Mouse (Mus musculus): ENCODE data around the gene Zfp668. TPM values are rescaled to one million over a fixed set of nuclear protein-coding genes. Genes with fewer than 3 reads are reported as not detected.

Zfp668 gene
- total and polyA plus RNA-seq, 2 experiments from 2014 or later: 25.1 to 34.2 TPM

- peaks cover 15% of the 10 kb centered on the region; the same call in 1 of the 2 replicates for H3K36me3 ChIP-seq (ENCODE audit: insufficient read depth)
- no peaks in the 10 kb centered on the region for H3K9me3 ChIP-seq (ENCODE audit: low read length)
- H3K27me3 ChIP-seq (ENCODE audit: insufficient read depth, low read length): no peaks in the 10 kb centered on the region
- H3K4me2 ChIP-seq (ENCODE audit: low read depth): peak within 1 kb of the TSS; percentile 71
- TF ChIP-seq CTCF (IDR thresholded peaks at IDR 0.05; ENCODE audit: low read depth): peak; percentile 57
- ATAC-seq: peak; percentile 99
- H3K4me1 ChIP-seq (ENCODE audit: insufficient read depth): peaks cover 6% of the 10 kb centered on the region; the same call in 1 of the 2 replicates
- H3K27ac ChIP-seq (ENCODE audit: low read depth, low read length): peak within 1 kb of the TSS; percentile 80
- H3K9ac ChIP-seq: peak within 1 kb of the TSS; percentile 67
- DNase-seq: peak; percentile 95
- peak within 1 kb of the TSS; percentile 61 for H3K4me3 ChIP-seq (ENCODE audit: low read depth, low read length)
- under 1% methylated on average over 26 of the region's 26 CpGs for WGBS
These were observed 18.8 kb upstream of the Zfp668 start, which contains the start of the genes Gm21974 and Vkorc1 for GRCm38 (mm10) chr7:127895442-127895841. Gene Gm21974, minus strand, starts transcription at chr7:127895454. Gene Vkorc1, minus strand, starts transcription at chr7:127895617.

GRCm38 (mm10) chr7:127894480-127894879 is 17.9 kb upstream of the Zfp668 start:
- peaks cover 6% of the 10 kb centered on the region; the same call in 1 of the 2 replicates for H3K4me1 ChIP-seq (ENCODE audit: insufficient read depth)
- no peak overlapping the region for H3K27ac ChIP-seq (ENCODE audit: low read depth, low read length)
- H3K9ac ChIP-seq: no peak overlapping the region
- WGBS: 86% methylated on average over 5 of the region's 5 CpGs
- H3K27me3 ChIP-seq (ENCODE audit: insufficient read depth, low read length): no peaks in the 10 kb centered on the region
- peaks cover 17% of the 10 kb centered on the region for H3K36me3 ChIP-seq (ENCODE audit: insufficient read depth)
- no peaks in the 10 kb centered on the region for H3K9me3 ChIP-seq (ENCODE audit: low read length)
- H3K4me2 ChIP-seq (ENCODE audit: low read depth): peak overlapping the region; percentile 71; the same call in 1 of the 2 replicates
- no peak overlapping the region for H3K4me3 ChIP-seq (ENCODE audit: low read depth, low read length)
- no peak for ATAC-seq
- no peak for TF ChIP-seq CTCF (IDR thresholded peaks at IDR 0.05; ENCODE audit: low read depth)
- no peak for DNase-seq

GRCm38 (mm10) chr7:127890798-127891197 is 14.2 kb upstream of the Zfp668 start, which contains the start of gene Prss53:
Gene Prss53, minus strand, starts transcription at chr7:127890970.
- Histone ChIP-seq H3K4me2 (ENCODE audit: low read depth) (no peak within 1 kb of the TSS), H3K9me3 (ENCODE audit: low read length) (no peaks in the 10 kb centered on the region), H3K4me1 (ENCODE audit: insufficient read depth) (peaks cover 5% of the 10 kb centered on the region; the same call in 1 of the 2 replicates), H3K4me3 (ENCODE audit: low read depth, low read length) (no peak within 1 kb of the TSS), H3K36me3 (ENCODE audit: insufficient read depth) (peaks cover 50% of the 10 kb centered on the region), H3K27ac (ENCODE audit: low read depth, low read length) (no peak within 1 kb of the TSS), H3K9ac (no peak within 1 kb of the TSS), H3K27me3 (ENCODE audit: insufficient read depth, low read length) (no peaks in the 10 kb centered on the region)
- no peak for ATAC-seq
- no peak for DNase-seq
- no peak for TF ChIP-seq CTCF (IDR thresholded peaks at IDR 0.05; ENCODE audit: low read depth)
- 36% methylated on average over 4 of the region's 4 CpGs for WGBS

GRCm38 (mm10) chr7:127888821-127889220 is 12.2 kb upstream of the Zfp668 start:
- Histone ChIP-seq H3K4me2 (ENCODE audit: low read depth) (no peak overlapping the region), H3K4me1 (ENCODE audit: insufficient read depth) (no peaks in the 10 kb centered on the region), H3K36me3 (ENCODE audit: insufficient read depth) (peaks cover 67% of the 10 kb centered on the region), H3K9me3 (ENCODE audit: low read length) (no peaks in the 10 kb centered on the region), H3K27ac (ENCODE audit: low read depth, low read length) (no peak overlapping the region), H3K4me3 (ENCODE audit: low read depth, low read length) (no peak overlapping the region), H3K27me3 (ENCODE audit: insufficient read depth, low read length) (no peaks in the 10 kb centered on the region), H3K9ac (no peak overlapping the region)
- WGBS: 69% methylated on average over 3 of the region's 3 CpGs
- no peak for TF ChIP-seq CTCF (IDR thresholded peaks at IDR 0.05; ENCODE audit: low read depth)
- no peak for ATAC-seq
- no peak for DNase-seq

GRCm38 (mm10) chr7:127887781-127888180 is 11.2 kb upstream of the Zfp668 start:
- Histone ChIP-seq H3K27me3 (ENCODE audit: insufficient read depth, low read length) (no peaks in the 10 kb centered on the region), H3K36me3 (ENCODE audit: insufficient read depth) (peaks cover 72% of the 10 kb centered on the region), H3K4me2 (ENCODE audit: low read depth) (no peak overlapping the region), H3K9ac (no peak overlapping the region), H3K9me3 (ENCODE audit: low read length) (no peaks in the 10 kb centered on the region), H3K27ac (ENCODE audit: low read depth, low read length) (no peak overlapping the region), H3K4me1 (ENCODE audit: insufficient read depth) (no peaks in the 10 kb centered on the region), H3K4me3 (ENCODE audit: low read depth, low read length) (no peak overlapping the region)
- ATAC-seq (no peak), DNase-seq (no peak)
- TF ChIP-seq CTCF (IDR thresholded peaks at IDR 0.05; ENCODE audit: low read depth): no peak
- 82% methylated on average over 3 of the region's 3 CpGs for WGBS

GRCm38 (mm10) chr7:127887191-127887590 is 10.6 kb upstream of the Zfp668 start:
- Histone ChIP-seq H3K36me3 (ENCODE audit: insufficient read depth) (peaks cover 74% of the 10 kb centered on the region), H3K9me3 (ENCODE audit: low read length) (no peaks in the 10 kb centered on the region)
- ATAC-seq: no peak

GRCm38 (mm10) chr7:127886551-127886950 is 9.9 kb upstream of the Zfp668 start:
- no peak overlapping the region for H3K9ac ChIP-seq
- H3K36me3 ChIP-seq (ENCODE audit: insufficient read depth): peaks cover 80% of the 10 kb centered on the region
- no peaks in the 10 kb centered on the region for H3K9me3 ChIP-seq (ENCODE audit: low read length)
- no peak overlapping the region for H3K4me2 ChIP-seq (ENCODE audit: low read depth)
- TF ChIP-seq CTCF (IDR thresholded peaks at IDR 0.05; ENCODE audit: low read depth): no peak
- ATAC-seq: no peak
- no peak overlapping the region for H3K27ac ChIP-seq (ENCODE audit: low read depth, low read length)
- H3K27me3 ChIP-seq (ENCODE audit: insufficient read depth, low read length): no peaks in the 10 kb centered on the region
- H3K4me1 ChIP-seq (ENCODE audit: insufficient read depth): no peaks in the 10 kb centered on the region
- DNase-seq: no peak
- 93% methylated on average over 6 of the region's 6 CpGs for WGBS
- H3K4me3 ChIP-seq (ENCODE audit: low read depth, low read length): no peak overlapping the region

More at GRCm38 (mm10) chr7:127887191-127887590, 10.6 kb upstream of the Zfp668 start:
- Histone ChIP-seq H3K4me3 (ENCODE audit: low read depth, low read length) (no peak overlapping the region), H3K27me3 (ENCODE audit: insufficient read depth, low read length) (no peaks in the 10 kb centered on the region), H3K4me2 (ENCODE audit: low read depth) (no peak overlapping the region), H3K27ac (ENCODE audit: low read depth, low read length) (no peak overlapping the region), H3K9ac (no peak overlapping the region), H3K4me1 (ENCODE audit: insufficient read depth) (no peaks in the 10 kb centered on the region)
- WGBS: 86% methylated on average over 8 of the region's 8 CpGs
- no peak for TF ChIP-seq CTCF (IDR thresholded peaks at IDR 0.05; ENCODE audit: low read depth)
- no peak for DNase-seq

Data from forebrain, postnatal 0 days (tissue).